Comparison of ENCODE assay signal across 24 mouse cellular contexts in the genomic region with DNA sequence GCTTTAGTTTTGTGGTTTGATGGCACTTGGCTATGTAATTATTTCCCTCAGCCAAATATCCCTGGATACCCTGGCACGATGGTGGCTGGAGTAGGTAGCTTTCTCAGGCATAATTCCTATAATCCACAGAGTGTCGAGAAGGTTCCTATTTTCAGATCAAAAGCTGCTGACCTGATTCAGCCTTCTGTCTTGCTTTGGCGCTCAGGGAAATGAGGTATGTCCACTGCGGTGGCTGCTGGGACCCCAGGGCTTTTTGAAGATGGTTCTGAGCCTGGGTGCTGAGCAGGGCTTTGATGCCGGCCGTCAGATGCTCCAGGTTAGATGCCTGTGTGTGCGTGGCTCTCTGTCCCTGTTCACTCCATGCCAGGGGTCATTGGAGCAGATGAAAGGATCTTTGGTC. TPM values are rescaled to one million over a fixed set of nuclear protein-coding genes. Genes with fewer than 3 reads are reported as not detected.
A peak's percentile ranks its signal among the peaks of the same experiment; 100 is the strongest.
DNase-seq lines count a peak whose midpoint lies in the region; ATAC-seq and TF ChIP-seq lines count a peak whose summit lies in the region.
"Had no signal": no experiment of that assay in that cellular context is flagged by ENCODE, and none has a peak within 500 bp of the region (broad histone marks: within the 10 kb centered on the region; RNA-seq: fewer than 3 reads in every experiment).

No protein-coding gene starts in this region.

- peak; percentile 50; the same call in 1 of the 2 replicates for ATAC-seq in midbrain, embryonic 15.5 days (replicated peaks)
- ATAC-seq: activated CD4-positive, CD25-positive, alpha-beta regulatory T cell, adult 4 months; CD4-positive, CD25-positive, alpha-beta regulatory T cell, adult 4 months; forebrain, embryonic 14.5 days; forebrain, embryonic 16.5 days; Patski had no signal

- TF ChIP-seq POLR2A in cerebellum, adult 2 months (IDR thresholded peaks at IDR 0.05; ENCODE audit: borderline replicate concordance, insufficient read depth, low read length), result no peak

- no peaks in the 10 kb centered on the region for H3K27me3 ChIP-seq in cerebellum, adult 2 months (ENCODE audit: control insufficient read depth, insufficient read depth, low read length)
- no peaks in the 10 kb centered on the region for H3K27me3 ChIP-seq in midbrain, embryonic 15.5 days (replicated peaks)
- H3K27me3 ChIP-seq in midbrain, embryonic 10.5 days (ENCODE audit: low read depth, poor library complexity, severe bottlenecking), result no peaks in the 10 kb centered on the region
- H3K27me3 ChIP-seq: CH12.LX; embryonic facial prominence, embryonic 13.5 days; embryonic facial prominence, embryonic 15.5 days; forebrain, embryonic 12.5 days; Patski had no signal

- peak; percentile 53 to 62 for DNase-seq in cerebellum, adult 2 months
- no peak for DNase-seq in cerebellum, adult 11-12 months
- DNase-seq in cerebellum, adult 9-10 months, result peak; percentile 66
- no peak for DNase-seq in cerebellum, adult 11 months
- no peak for DNase-seq in layer of hippocampus, adult 2 months (ENCODE audit: low spot score in 2 of 2)
- DNase-seq in layer of hippocampus, postnatal 36 days, result no peak
- no peak for DNase-seq in midbrain, embryonic 10.5 days (ENCODE audit: low spot score)
- DNase-seq: adrenal gland, adult 8-10 months; B cell, adult 2 months; cerebellum, postnatal 10 days; embryo, embryonic 11 days had no signal

- H3K4me1 ChIP-seq in cerebellum, adult 2 months (ENCODE audit: control insufficient read depth, insufficient read depth, low read length), result peaks cover 42% of the 10 kb centered on the region
- no peaks in the 10 kb centered on the region for H3K4me1 ChIP-seq in midbrain, embryonic 15.5 days
- no peaks in the 10 kb centered on the region for H3K4me1 ChIP-seq in midbrain, embryonic 10.5 days
- H3K4me1 ChIP-seq: forebrain, embryonic 10.5 days; forebrain, embryonic 12.5 days had no signal

- peak overlapping the region; percentile 82 for H3K27ac ChIP-seq in cerebellum, adult 2 months (ENCODE audit: insufficient read depth, low read length)
- peak overlapping the region; percentile 61; the same call in 1 of the 2 replicates for H3K27ac ChIP-seq in layer of hippocampus, adult 2 months
- H3K27ac ChIP-seq in midbrain, embryonic 15.5 days, result no peak overlapping the region
- H3K27ac ChIP-seq in midbrain, embryonic 10.5 days (replicated peaks), result no peak overlapping the region
- H3K27ac ChIP-seq: embryonic facial prominence, embryonic 13.5 days; embryonic facial prominence, embryonic 15.5 days; forebrain, embryonic 10.5 days; forebrain, embryonic 12.5 days had no signal

- H3K9ac ChIP-seq in midbrain, embryonic 15.5 days, result no peak overlapping the region
- H3K9ac ChIP-seq: embryonic facial prominence, embryonic 13.5 days; embryonic facial prominence, embryonic 15.5 days; forebrain, embryonic 12.5 days had no signal

- no peak overlapping the region for H3K4me3 ChIP-seq in cerebellum, adult 2 months (replicated peaks; ENCODE audit: insufficient read depth, low read depth, low read length)
- H3K4me3 ChIP-seq in layer of hippocampus, adult 2 months, result no peak overlapping the region
- H3K4me3 ChIP-seq in midbrain, embryonic 15.5 days, result no peak overlapping the region
- no peak overlapping the region for H3K4me3 ChIP-seq in midbrain, embryonic 10.5 days
- H3K4me3 ChIP-seq: embryonic facial prominence, embryonic 13.5 days; embryonic facial prominence, embryonic 15.5 days; erythroblast, embryonic 14.5 days; forebrain, embryonic 10.5 days; forebrain, embryonic 12.5 days had no signal

- H3K4me2 ChIP-seq in midbrain, embryonic 15.5 days, result no peak overlapping the region
- H3K4me2 ChIP-seq: embryonic facial prominence, embryonic 13.5 days; embryonic facial prominence, embryonic 15.5 days; forebrain, embryonic 12.5 days had no signal

- WGBS in cerebellum, adult 2 months, result 18% methylated on average over 7 of the region's 7 CpGs
- 74% methylated on average over 7 of the region's 7 CpGs for WGBS in midbrain, embryonic 15.5 days
- WGBS in midbrain, embryonic 10.5 days, result 88% methylated on average over 7 of the region's 7 CpGs

- H3K36me3 ChIP-seq in midbrain, embryonic 15.5 days (replicated peaks), result no peaks in the 10 kb centered on the region
- H3K36me3 ChIP-seq in midbrain, embryonic 10.5 days, result no peaks in the 10 kb centered on the region
- H3K36me3 ChIP-seq: embryonic facial prominence, embryonic 13.5 days; embryonic facial prominence, embryonic 15.5 days; forebrain, embryonic 10.5 days; forebrain, embryonic 12.5 days; G1E had no signal

- TF ChIP-seq CTCF in cerebellum, adult 2 months (IDR thresholded peaks at IDR 0.05; ENCODE audit: borderline replicate concordance, insufficient read depth, low read depth, low read length), result no peak
- no peak for TF ChIP-seq CTCF in layer of hippocampus, adult 2 months (conservative IDR thresholded peaks at IDR 0.05)

- no peaks in the 10 kb centered on the region for H3K9me3 ChIP-seq in midbrain, embryonic 15.5 days
- H3K9me3 ChIP-seq in midbrain, embryonic 10.5 days (replicated peaks), result no peaks in the 10 kb centered on the region
- H3K9me3 ChIP-seq: embryonic facial prominence, embryonic 13.5 days; embryonic facial prominence, embryonic 15.5 days; forebrain, embryonic 10.5 days; forebrain, embryonic 12.5 days had no signal

RNA-seq across cellular contexts. Expression of gene Prkce, which starts 59.0 kb away (rescaled TPM):
- 53.7 and 53.8 TPM in 2 replicates for polyA plus RNA-seq in cerebellum, adult 2 months (2012; rRNA removed)
- 100 to 1,000 TPM; 422 to 451 TPM for total RNA-seq in layer of hippocampus, adult 2 months (2021)
- total RNA-seq in layer of hippocampus, postnatal 36 days (2021), result 100 to 1,000 TPM; 416 to 425 TPM
- polyA plus RNA-seq in midbrain, embryonic 15.5 days (2015; fragmentation: Nextera tagmentation; extraction: Ambion mirVana), result 36.1 and 38.5 TPM in 2 replicates
- polyA plus RNA-seq in midbrain, embryonic 10.5 days (2016; fragmentation: Nextera tagmentation; extraction: Ambion mirVana), result 2.9 and 3.1 TPM in 2 replicates

Comparison
In these comparisons a context has a peak if more than half of its experiments do, and no peak if none do; other contexts are left out.
1. DNase-seq: peak in cerebellum, adult 2 months (2 of 2) and cerebellum, adult 9-10 months (single experiment); none in cerebellum, adult 11-12 months (single experiment), cerebellum, adult 11 months (single experiment), layer of hippocampus, adult 2 months (0 of 2), layer of hippocampus, postnatal 36 days (0 of 2) and midbrain, embryonic 10.5 days (single experiment).
2. H3K27ac ChIP-seq: peak in cerebellum, adult 2 months (single experiment) and layer of hippocampus, adult 2 months (single experiment); none in midbrain, embryonic 15.5 days (single experiment) and midbrain, embryonic 10.5 days (single experiment).